17 mouse cellular contexts compared by ENCODE assay signal in genomic region chr2:64367188-64367587, GRCm38 (mm10).
"Had no signal": no experiment of that assay in that cellular context is flagged by ENCODE, and none has a peak within 500 bp of the region (broad histone marks: within the 10 kb centered on the region; RNA-seq: fewer than 3 reads in every experiment).

No protein-coding gene starts in this region.

- H3K9ac ChIP-seq: intestine, embryonic 15.5 days; kidney, embryonic 15.5 days; limb, embryonic 12.5 days; limb, embryonic 15.5 days; liver, embryonic 14.5 days; liver, postnatal 0 days; lung, embryonic 14.5 days had no signal

- ATAC-seq: intestine, embryonic 15.5 days; liver, postnatal 0 days; lung, postnatal 0 days had no signal

- H3K27me3 ChIP-seq: intestine, embryonic 15.5 days; kidney, embryonic 15.5 days; limb, embryonic 12.5 days; limb, embryonic 15.5 days had no signal

- H3K27ac ChIP-seq: intestine, embryonic 15.5 days; kidney, embryonic 15.5 days; limb, embryonic 12.5 days; limb, embryonic 15.5 days; liver, embryonic 14.5 days; macrophage had no signal

- H3K4me2 ChIP-seq: intestine, embryonic 15.5 days; kidney, embryonic 15.5 days; limb, embryonic 12.5 days; limb, embryonic 15.5 days; liver, embryonic 11.5 days; lung, embryonic 14.5 days had no signal

- H3K9me3 ChIP-seq: intestine, embryonic 15.5 days; kidney, embryonic 15.5 days; limb, embryonic 12.5 days; limb, embryonic 15.5 days had no signal

- H3K4me3 ChIP-seq: intestine, embryonic 15.5 days; kidney, embryonic 15.5 days; limb, embryonic 12.5 days; limb, embryonic 15.5 days had no signal

- H3K4me1 ChIP-seq: intestine, embryonic 15.5 days; kidney, embryonic 15.5 days; limb, embryonic 12.5 days; limb, embryonic 15.5 days had no signal

- H3K36me3 ChIP-seq: intestine, embryonic 15.5 days; kidney, embryonic 15.5 days; limb, embryonic 12.5 days; limb, embryonic 15.5 days had no signal

- DNase-seq: kidney, adult 11 months; kidney, adult 8-10 months; kidney, postnatal 10 days; kidney, postnatal 4 days; left cerebral cortex, postnatal 4 days; liver, postnatal 0 days; lung, embryonic 14.5 days; thymus, adult 18-20 months; thymus, postnatal 36 days had no signal
